Mouse (Mus musculus) kidney, postnatal 0 days (tissue): ENCODE measurements around the gene Siah1a. TPM values are rescaled to one million over a fixed set of nuclear protein-coding genes. Genes with fewer than 3 reads are reported as not detected.

Experiments used
- ATAC-seq: fragments of 200-750 bp; cut with Nextera tagmentation; replicated peaks from 2 replicates; pipeline ENCODE4 v1.8.0; 2017; ENCODE audit warnings: low read depth, moderate number of reproducible peaks, moderate TSS enrichment, moderate library complexity; ENCODE audit not compliant: low FRiP score
- DNase-seq: peaks from one replicate; pipeline ENCODE4 v3.0.0-alpha.2; 2016; ENCODE audit warnings: low spot score
- H3K27ac ChIP-seq: fragments of 300-500 bp; sonication (generic); 2 replicates; pipeline ENCODE4 v1.5.1; 2014; ENCODE audit warnings: mild to moderate bottlenecking
- H3K27me3 ChIP-seq: fragments of 300-500 bp; sonication (generic); 2 replicates; pipeline ENCODE4 v1.6.1; 2014; ENCODE audit warnings: low read length, mixed read lengths; ENCODE audit not compliant: insufficient read depth
- H3K36me3 ChIP-seq: fragments of 300-500 bp; sonication (generic); 2 replicates; pipeline ENCODE4 v1.6.1; 2014; ENCODE audit warnings: low read length, mixed read lengths; ENCODE audit not compliant: insufficient read depth
- H3K4me1 ChIP-seq: fragments of 300-500 bp; sonication (generic); replicated peaks from 2 replicates; pipeline ENCODE4 v1.6.1; 2014; ENCODE audit warnings: antibody characterized with exemption, low read length, mixed read lengths; ENCODE audit not compliant: insufficient read depth
- H3K4me2 ChIP-seq: fragments of 300-500 bp; sonication (generic); 2 replicates; pipeline ENCODE4 v1.6.1; 2014; ENCODE audit warnings: mild to moderate bottlenecking, low read length, moderate library complexity, mixed read lengths
- H3K4me3 ChIP-seq: fragments of 300-500 bp; sonication (generic); replicated peaks from 2 replicates; pipeline ENCODE4 v1.5.1; 2014; ENCODE audit warnings: low read depth, low read length
- H3K9ac ChIP-seq: fragments of 300-500 bp; sonication (generic); 2 replicates; pipeline ENCODE4 v1.6.1; 2014; ENCODE audit warnings: low read depth, low read length
- H3K9me3 ChIP-seq: fragments of 300-500 bp; sonication (generic); replicated peaks from 2 replicates; pipeline ENCODE4 v1.6.1; 2016; ENCODE audit warnings: low read length, inconsistent platforms, mixed read lengths
- CTCF ChIP-seq: IDR thresholded peaks from 2 replicates; pipeline ENCODE4 v1.5.1; 2016; ENCODE audit warnings: antibody characterized with exemption, low read depth, mild to moderate bottlenecking, moderate library complexity
- WGBS: fragments of 180-500 bp; shearing (Covaris S2); extraction: QIAGEN DNeasy Blood & Tissue Kit; methylation state at CpG from one replicate; pipeline ENCODE4 v1.1.7; 2014; 5-methylcytosine and 5-hydroxymethylcytosine counted together
- polyA plus RNA-seq: library from polyadenylated mRNA; unstranded; fragments of >200 nt; fragmentation: Nextera tagmentation; extraction: Ambion mirVana; gene quantifications from 2 replicates; pipeline ENCODE4 v1.2.1, GENCODE M21; 2015

Gene Siah1a
- polyA plus RNA-seq, 1 experiment from 2014 or later, result 50.1 TPM

DNA sequence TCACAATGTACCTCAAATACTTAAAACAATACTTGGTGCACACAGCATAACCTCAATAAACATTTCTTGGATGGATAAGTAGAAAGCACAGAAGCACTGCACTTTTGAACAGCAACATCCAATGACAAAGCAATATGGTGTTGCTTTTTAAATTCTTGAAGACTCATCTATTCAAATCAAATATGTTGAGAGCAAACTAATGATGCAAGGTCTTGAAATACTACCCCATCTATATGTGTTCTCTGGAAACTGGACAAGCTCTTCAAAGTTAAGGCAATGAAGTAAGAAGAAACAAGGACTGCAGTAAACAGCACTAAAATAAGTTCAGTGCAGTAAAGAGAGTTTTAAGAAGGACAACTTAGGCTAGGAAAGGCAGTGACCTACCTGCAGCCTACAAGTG is 4.8 kb downstream of the Siah1a start:
- no peak overlapping the region for H3K9ac ChIP-seq
- no peak for TF ChIP-seq CTCF
- DNase-seq (no peak), ATAC-seq (no peak)
- H3K36me3 ChIP-seq, result no peaks in the 10 kb centered on the region
- no peak overlapping the region for H3K27ac ChIP-seq
- peaks cover 21% of the 10 kb centered on the region; the same call in 1 of the 2 replicates for H3K4me1 ChIP-seq
- H3K9me3 ChIP-seq, result no peaks in the 10 kb centered on the region
- no peak overlapping the region for H3K4me2 ChIP-seq
- no peak overlapping the region for H3K4me3 ChIP-seq
- H3K27me3 ChIP-seq, result no peaks in the 10 kb centered on the region

- H3K4me3 ChIP-seq, result no peak overlapping the region
- DNase-seq, result no peak
- no peaks in the 10 kb centered on the region for H3K27me3 ChIP-seq
- no peak overlapping the region for H3K27ac ChIP-seq
- peaks cover 14% of the 10 kb centered on the region for H3K4me1 ChIP-seq
- no peak overlapping the region for H3K9ac ChIP-seq
- no peak for ATAC-seq
- no peaks in the 10 kb centered on the region for H3K36me3 ChIP-seq
- H3K4me2 ChIP-seq, result no peak overlapping the region
- TF ChIP-seq CTCF, result no peak
- WGBS, result 32% methylated on average over 3 of the region's 3 CpGs
- H3K9me3 ChIP-seq, result no peaks in the 10 kb centered on the region
Measured at GRCm38 (mm10) chr8:86735446-86736111, 10.2 kb downstream of the Siah1a start.

- no peaks in the 10 kb centered on the region for H3K9me3 ChIP-seq
- H3K4me2 ChIP-seq, result no peak overlapping the region
- H3K4me3 ChIP-seq, result no peak overlapping the region
- H3K9ac ChIP-seq, result no peak overlapping the region
- TF ChIP-seq CTCF, result no peak
- DNase-seq (no peak), ATAC-seq (no peak)
- H3K36me3 ChIP-seq, result no peaks in the 10 kb centered on the region
- 70% methylated on average over 1 of the region's 1 CpGs for WGBS
- H3K27me3 ChIP-seq, result no peaks in the 10 kb centered on the region
- H3K27ac ChIP-seq, result 0 out of 2 replicates have a peak overlapping the region, but pooled peaks have one; percentile 3
- peaks cover 17% of the 10 kb centered on the region for H3K4me1 ChIP-seq
Measured at GRCm38 (mm10) chr8:86734954-86735353, 10.8 kb downstream of the Siah1a start.

DNA sequence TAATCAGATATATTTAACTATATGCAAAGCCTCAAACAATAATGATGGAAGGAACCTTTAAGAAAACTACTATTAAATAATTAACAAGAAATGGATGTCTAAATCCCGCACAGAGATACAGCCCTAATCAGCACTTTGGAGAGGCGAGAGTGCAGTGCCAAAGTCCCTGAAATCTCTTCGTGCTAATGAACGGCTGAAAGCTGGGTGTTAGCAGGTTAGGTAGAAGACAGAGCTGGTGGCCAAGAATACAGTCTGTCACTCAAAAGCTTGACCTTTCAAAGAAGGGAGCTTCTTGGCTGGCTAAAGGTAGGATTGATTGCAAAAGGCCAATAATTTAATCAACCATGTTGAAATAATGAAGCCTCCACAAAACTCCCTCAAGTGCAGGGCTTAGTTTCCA is 11.6 kb downstream of the Siah1a start:
- 60% methylated on average over 4 of the region's 4 CpGs for WGBS
- DNase-seq, result no peak
- no peak for ATAC-seq

DNA sequence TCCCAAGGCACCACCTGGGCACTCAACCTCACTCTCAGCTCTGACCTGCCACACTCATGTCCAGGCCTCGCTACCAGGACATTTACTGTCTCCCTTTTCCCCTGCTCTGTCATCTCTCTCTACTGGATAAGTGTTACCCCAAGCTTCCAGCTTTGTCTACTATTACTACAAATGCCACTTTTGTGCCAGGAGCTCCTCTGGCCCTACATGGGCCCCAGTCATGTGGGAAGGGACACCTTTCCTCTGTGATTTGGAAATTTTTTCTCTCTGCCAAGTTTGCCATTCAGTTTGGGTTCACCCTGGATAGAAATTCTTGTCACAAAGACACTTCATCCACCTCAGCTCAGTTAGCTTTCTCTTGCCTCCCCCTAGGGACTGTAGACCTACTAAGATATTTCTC is 14.9 kb downstream of the Siah1a start:
- no peak overlapping the region for H3K27ac ChIP-seq
- 89% methylated on average over 1 of the region's 1 CpGs for WGBS
- no peak for TF ChIP-seq CTCF
- H3K4me2 ChIP-seq, result no peak overlapping the region
- H3K27me3 ChIP-seq, result no peaks in the 10 kb centered on the region
- no peak for DNase-seq
- H3K4me3 ChIP-seq, result no peak overlapping the region
- H3K9me3 ChIP-seq, result no peaks in the 10 kb centered on the region
- no peak for ATAC-seq
- no peak overlapping the region for H3K9ac ChIP-seq
- H3K36me3 ChIP-seq, result no peaks in the 10 kb centered on the region
- H3K4me1 ChIP-seq, result peaks cover 13% of the 10 kb centered on the region

More for the DNA sequence above, 11.6 kb downstream of the Siah1a start:
- Histone ChIP-seq H3K36me3 (no peaks in the 10 kb centered on the region), H3K4me2 (no peak overlapping the region), H3K4me3 (no peak overlapping the region), H3K9me3 (no peaks in the 10 kb centered on the region), H3K27ac (no peak overlapping the region), H3K4me1 (peaks cover 17% of the 10 kb centered on the region), H3K9ac (no peak overlapping the region), H3K27me3 (no peaks in the 10 kb centered on the region)
- TF ChIP-seq CTCF, result no peak

- TF ChIP-seq CTCF, result no peak
- DNase-seq (no peak), ATAC-seq (no peak)
- Histone ChIP-seq H3K36me3 (no peaks in the 10 kb centered on the region), H3K9me3 (no peaks in the 10 kb centered on the region), H3K4me1 (peaks cover 13% of the 10 kb centered on the region), H3K9ac (no peak overlapping the region), H3K27ac (no peak overlapping the region), H3K4me3 (no peak overlapping the region), H3K27me3 (no peaks in the 10 kb centered on the region), H3K4me2 (no peak overlapping the region)
- 37% methylated on average over 3 of the region's 3 CpGs for WGBS
Measured at GRCm38 (mm10) chr8:86730303-86730702, 15.4 kb downstream of the Siah1a start.
